Mouse (Mus musculus) stomach, embryonic 15.5 days (tissue): ENCODE measurements around the gene Zfhx3. TPM values are rescaled to one million over a fixed set of nuclear protein-coding genes. Genes with fewer than 3 reads are reported as not detected.

Source experiments
- ATAC-seq: fragments of 200-750 bp; cut with Nextera tagmentation; 2 replicates; pipeline ENCODE4 v1.8.0; 2017; ENCODE audit warnings: low read depth, moderate number of reproducible peaks, moderate TSS enrichment; ENCODE audit not compliant: insufficient read depth, low FRiP score
- H3K27ac ChIP-seq: fragments of 300-500 bp; sonication (generic); 2 replicates; pipeline ENCODE4 v1.5.1; 2015; ENCODE audit warnings: mild to moderate bottlenecking, inconsistent platforms
- H3K27me3 ChIP-seq: fragments of 300-500 bp; sonication (generic); replicated peaks from 2 replicates; pipeline ENCODE4 v1.6.1; 2015; ENCODE audit warnings: inconsistent platforms
- H3K36me3 ChIP-seq: fragments of 300-500 bp; sonication (generic); 2 replicates; pipeline ENCODE4 v1.6.1; 2015; ENCODE audit warnings: inconsistent platforms
- H3K4me1 ChIP-seq: fragments of 300-500 bp; sonication (generic); 2 replicates; pipeline ENCODE4 v1.6.1; 2015; ENCODE audit warnings: inconsistent platforms
- H3K4me2 ChIP-seq: fragments of 300-500 bp; sonication (generic); 2 replicates; pipeline ENCODE4 v1.6.1; 2015; ENCODE audit warnings: mild to moderate bottlenecking, inconsistent platforms
- H3K4me3 ChIP-seq: fragments of 300-500 bp; sonication (generic); replicated peaks from 2 replicates; pipeline ENCODE4 v1.5.1; 2015; ENCODE audit warnings: inconsistent platforms
- H3K9ac ChIP-seq: fragments of 300-500 bp; sonication (generic); 2 replicates; pipeline ENCODE4 v1.6.1; 2015; ENCODE audit warnings: inconsistent platforms
- H3K9me3 ChIP-seq: fragments of 300-500 bp; sonication (generic); 2 replicates; pipeline ENCODE4 v1.6.1; 2016; ENCODE audit warnings: inconsistent platforms
- WGBS: fragments of 180-500 bp; shearing (Covaris S2); methylation state at CpG from one replicate; pipeline ENCODE4 v1.1.7; 2015; 5-methylcytosine and 5-hydroxymethylcytosine counted together
- polyA plus RNA-seq: library from polyadenylated mRNA; unstranded; fragments of >200 nt; fragmentation: Nextera tagmentation; extraction: Ambion mirVana; gene quantifications from 2 replicates; pipeline ENCODE4 v1.2.1, GENCODE M21; 2015

The Zfhx3 gene
- polyA plus RNA-seq, 1 experiment from 2014 or later, result 12.9 TPM

DNA sequence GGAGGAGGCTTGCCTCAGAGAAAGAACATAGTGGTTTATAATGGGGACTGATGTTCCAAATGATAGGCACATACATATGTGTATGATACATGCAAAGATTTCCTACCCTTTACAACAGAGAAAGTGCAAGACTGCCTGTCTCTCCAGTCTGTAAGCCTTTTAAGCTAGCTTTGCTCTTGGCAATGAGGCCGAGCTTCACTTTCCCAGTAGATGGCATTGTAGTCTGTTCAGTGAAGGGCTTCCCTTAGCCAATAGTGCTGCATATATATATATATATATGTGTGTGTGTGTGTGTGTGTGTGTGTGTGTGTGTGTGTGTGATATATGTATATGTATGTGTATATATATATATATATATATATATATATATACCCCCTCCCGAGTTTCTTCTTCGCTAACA lies 13.4 kb downstream of the Zfhx3 start:
- no peak overlapping the region for H3K4me3 ChIP-seq
- H3K36me3 ChIP-seq, result no peaks in the 10 kb centered on the region
- WGBS, result 58% methylated on average over 3 of the region's 3 CpGs
- no peaks in the 10 kb centered on the region for H3K9me3 ChIP-seq
- no peak overlapping the region for H3K27ac ChIP-seq
- H3K9ac ChIP-seq, result no peak overlapping the region
- ATAC-seq, result no peak
- H3K27me3 ChIP-seq, result no peaks in the 10 kb centered on the region
- no peak overlapping the region for H3K4me2 ChIP-seq
- H3K4me1 ChIP-seq, result peaks cover 1% of the 10 kb centered on the region; the same call in 1 of the 2 replicates

GRCm38 (mm10) chr8:107957566-107957965 lies 15.1 kb downstream of the Zfhx3 start:
- H3K4me2 ChIP-seq, result no peak overlapping the region
- H3K27me3 ChIP-seq, result no peaks in the 10 kb centered on the region
- no peak overlapping the region for H3K27ac ChIP-seq
- WGBS, result 77% methylated on average over 8 of the region's 8 CpGs
- ATAC-seq, result no peak
- peaks cover 5% of the 10 kb centered on the region; the same call in 1 of the 2 replicates for H3K4me1 ChIP-seq
- no peaks in the 10 kb centered on the region for H3K36me3 ChIP-seq
- H3K9me3 ChIP-seq, result no peaks in the 10 kb centered on the region
- no peak overlapping the region for H3K4me3 ChIP-seq
- H3K9ac ChIP-seq, result no peak overlapping the region

GRCm38 (mm10) chr8:107960466-107960865 lies 18.0 kb downstream of the Zfhx3 start:
- peaks cover 5% of the 10 kb centered on the region; the same call in 1 of the 2 replicates for H3K4me1 ChIP-seq
- H3K4me2 ChIP-seq, result peak overlapping the region; percentile 23; the same call in 1 of the 2 replicates
- H3K36me3 ChIP-seq, result no peaks in the 10 kb centered on the region
- no peaks in the 10 kb centered on the region for H3K9me3 ChIP-seq
- no peaks in the 10 kb centered on the region for H3K27me3 ChIP-seq
- 27% methylated on average over 11 of the region's 11 CpGs for WGBS
- no peak for ATAC-seq
- no peak overlapping the region for H3K9ac ChIP-seq
- no peak overlapping the region for H3K4me3 ChIP-seq
- H3K27ac ChIP-seq, result no peak overlapping the region

- WGBS, result 37% methylated on average over 8 of the region's 8 CpGs
These were observed 18.4 kb downstream of the Zfhx3 start for GRCm38 (mm10) chr8:107960878-107961277.

DNA sequence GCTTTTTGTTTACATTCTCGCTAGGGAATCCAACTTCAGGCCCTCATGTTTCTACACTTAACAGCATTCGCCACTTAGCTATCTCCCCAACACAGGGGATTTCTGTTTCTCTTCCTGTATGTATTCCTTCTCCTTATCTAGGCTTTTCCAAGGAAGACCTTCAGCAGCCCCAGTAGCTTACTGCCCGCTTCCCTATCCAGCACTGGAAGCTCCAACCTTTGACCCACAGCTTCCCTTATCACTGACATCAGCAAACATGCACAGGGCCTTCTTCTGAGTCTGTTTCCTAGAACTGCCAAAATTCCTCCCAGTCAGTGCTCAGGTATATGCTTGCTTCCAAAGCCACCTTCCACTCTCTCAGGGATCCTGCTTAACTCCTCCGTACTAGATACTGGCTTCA lies 29.8 kb downstream of the Zfhx3 start:
- Histone ChIP-seq H3K36me3 (no peaks in the 10 kb centered on the region), H3K4me2 (no peak overlapping the region), H3K27me3 (no peaks in the 10 kb centered on the region), H3K4me3 (no peak overlapping the region), H3K9ac (no peak overlapping the region), H3K27ac (no peak overlapping the region), H3K9me3 (no peaks in the 10 kb centered on the region), H3K4me1 (no peaks in the 10 kb centered on the region)
- 55% methylated on average over 4 of the region's 4 CpGs for WGBS
- ATAC-seq, result no peak

More at GRCm38 (mm10) chr8:107960878-107961277, 18.4 kb downstream of the Zfhx3 start:
- Histone ChIP-seq H3K4me2 (peak overlapping the region; percentile 23; the same call in 1 of the 2 replicates), H3K4me3 (no peak overlapping the region), H3K4me1 (peaks cover 5% of the 10 kb centered on the region; the same call in 1 of the 2 replicates), H3K27ac (no peak overlapping the region), H3K9ac (no peak overlapping the region), H3K36me3 (no peaks in the 10 kb centered on the region), H3K9me3 (no peaks in the 10 kb centered on the region), H3K27me3 (no peaks in the 10 kb centered on the region)
- no peak for ATAC-seq

DNA sequence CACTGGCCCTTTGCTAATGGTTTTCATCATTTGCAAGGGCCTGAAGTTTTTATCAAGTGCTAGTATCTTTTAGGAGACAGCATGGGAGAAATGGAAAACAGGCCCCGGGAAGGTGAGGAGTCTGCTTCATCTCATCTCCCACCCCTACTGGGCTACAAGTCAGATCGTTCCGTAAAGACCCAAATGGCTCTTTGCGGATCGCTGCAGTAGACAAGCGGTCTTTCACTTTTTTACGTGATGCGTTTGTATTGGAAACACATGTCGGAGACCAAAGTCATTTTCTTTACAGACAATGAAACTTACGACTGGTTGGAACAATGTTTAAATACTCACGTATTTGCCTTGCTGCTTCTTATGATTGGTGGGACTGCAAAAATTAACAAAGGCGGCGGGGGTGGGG lies 32.0 kb downstream of the Zfhx3 start:
- no peaks in the 10 kb centered on the region for H3K36me3 ChIP-seq
- no peak for ATAC-seq
- H3K27ac ChIP-seq, result no peak overlapping the region
- no peak overlapping the region for H3K4me3 ChIP-seq
- H3K4me2 ChIP-seq, result no peak overlapping the region
- WGBS, result 67% methylated on average over 13 of the region's 13 CpGs
- no peak overlapping the region for H3K9ac ChIP-seq
- H3K27me3 ChIP-seq, result no peaks in the 10 kb centered on the region
- H3K9me3 ChIP-seq, result no peaks in the 10 kb centered on the region
- H3K4me1 ChIP-seq, result no peaks in the 10 kb centered on the region

DNA sequence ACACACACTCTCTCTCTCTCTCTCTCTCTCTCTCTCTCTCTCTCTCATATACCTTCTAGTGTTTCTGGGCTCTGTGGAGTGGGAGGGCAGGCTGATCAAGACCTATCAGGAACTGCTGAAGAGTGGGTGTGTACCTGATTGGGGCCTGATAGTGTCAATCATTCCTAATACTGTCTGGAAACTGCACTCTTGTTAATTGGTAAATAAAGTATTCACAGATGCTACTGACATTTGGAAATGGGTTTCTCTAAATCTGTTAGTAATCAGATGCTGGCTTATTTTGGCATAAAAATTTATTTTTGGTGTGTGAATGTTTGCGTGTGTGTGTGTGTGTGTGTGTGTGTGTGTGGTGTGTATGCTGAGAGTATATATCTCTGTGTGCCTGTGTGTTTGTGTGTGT lies 35.8 kb downstream of the Zfhx3 start:
- no peak overlapping the region for H3K27ac ChIP-seq
- 83% methylated on average over 1 of the region's 1 CpGs for WGBS
- H3K4me2 ChIP-seq, result no peak overlapping the region
- H3K36me3 ChIP-seq, result no peaks in the 10 kb centered on the region
- no peak overlapping the region for H3K4me3 ChIP-seq
- no peaks in the 10 kb centered on the region for H3K27me3 ChIP-seq
- H3K4me1 ChIP-seq, result 0 out of 2 replicates have a peak, but pooled peaks cover 2% of the 10 kb centered on the region
- no peak overlapping the region for H3K9ac ChIP-seq
- no peak for ATAC-seq
- no peaks in the 10 kb centered on the region for H3K9me3 ChIP-seq

DNA sequence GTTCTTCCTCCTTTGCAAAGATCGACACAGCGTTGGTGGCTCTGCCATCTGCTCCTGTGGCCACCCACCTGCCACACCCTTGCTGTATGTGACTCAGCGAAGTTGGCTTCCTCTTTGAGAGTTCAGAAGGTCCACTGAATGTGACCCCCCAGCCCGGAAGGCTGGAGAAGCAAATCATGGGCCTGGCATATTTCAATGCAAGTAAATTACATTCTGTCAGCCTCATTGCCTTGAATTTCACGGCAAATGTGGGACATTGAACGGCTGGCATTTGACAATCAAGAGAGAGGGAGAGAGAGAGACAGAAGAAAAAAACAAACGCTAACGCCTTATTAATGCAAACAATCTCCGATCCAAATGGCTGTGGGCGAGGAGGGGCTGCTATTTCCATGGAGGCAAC lies 38.2 kb downstream of the Zfhx3 start:
- Histone ChIP-seq H3K27ac (no peak overlapping the region), H3K27me3 (no peaks in the 10 kb centered on the region), H3K4me2 (no peak overlapping the region), H3K9me3 (no peaks in the 10 kb centered on the region), H3K4me1 (0 out of 2 replicates have a peak, but pooled peaks cover 2% of the 10 kb centered on the region), H3K36me3 (no peaks in the 10 kb centered on the region), H3K4me3 (no peak overlapping the region), H3K9ac (no peak overlapping the region)
- ATAC-seq, result no peak
- WGBS, result 35% methylated on average over 10 of the region's 10 CpGs

GRCm38 (mm10) chr8:107986629-107987028 lies 44.2 kb downstream of the Zfhx3 start:
- H3K9ac ChIP-seq, result no peak overlapping the region
- H3K27me3 ChIP-seq, result no peaks in the 10 kb centered on the region
- H3K4me3 ChIP-seq, result no peak overlapping the region
- H3K36me3 ChIP-seq, result no peaks in the 10 kb centered on the region
- no peak overlapping the region for H3K27ac ChIP-seq
- no peak overlapping the region for H3K4me2 ChIP-seq
- 82% methylated on average over 15 of the region's 15 CpGs for WGBS
- no peak for ATAC-seq
- H3K9me3 ChIP-seq, result no peaks in the 10 kb centered on the region
- H3K4me1 ChIP-seq, result no peaks in the 10 kb centered on the region

GRCm38 (mm10) chr8:107998874-107999273 lies 56.4 kb downstream of the Zfhx3 start:
- 81% methylated on average over 10 of the region's 10 CpGs for WGBS
- H3K4me3 ChIP-seq, result no peak overlapping the region
- no peaks in the 10 kb centered on the region for H3K9me3 ChIP-seq
- H3K4me2 ChIP-seq, result no peak overlapping the region
- ATAC-seq, result no peak
- no peaks in the 10 kb centered on the region for H3K27me3 ChIP-seq
- H3K36me3 ChIP-seq, result no peaks in the 10 kb centered on the region
- H3K27ac ChIP-seq, result no peak overlapping the region
- no peaks in the 10 kb centered on the region for H3K4me1 ChIP-seq
- no peak overlapping the region for H3K9ac ChIP-seq

- Histone ChIP-seq H3K4me1 (no peaks in the 10 kb centered on the region), H3K9ac (no peak overlapping the region), H3K27me3 (no peaks in the 10 kb centered on the region), H3K4me2 (no peak overlapping the region), H3K4me3 (no peak overlapping the region), H3K27ac (no peak overlapping the region), H3K9me3 (no peaks in the 10 kb centered on the region), H3K36me3 (no peaks in the 10 kb centered on the region)
- ATAC-seq, result no peak
- 79% methylated on average over 11 of the region's 11 CpGs for WGBS
These were observed 69.1 kb downstream of the Zfhx3 start for GRCm38 (mm10) chr8:108011516-108011915.

DNA sequence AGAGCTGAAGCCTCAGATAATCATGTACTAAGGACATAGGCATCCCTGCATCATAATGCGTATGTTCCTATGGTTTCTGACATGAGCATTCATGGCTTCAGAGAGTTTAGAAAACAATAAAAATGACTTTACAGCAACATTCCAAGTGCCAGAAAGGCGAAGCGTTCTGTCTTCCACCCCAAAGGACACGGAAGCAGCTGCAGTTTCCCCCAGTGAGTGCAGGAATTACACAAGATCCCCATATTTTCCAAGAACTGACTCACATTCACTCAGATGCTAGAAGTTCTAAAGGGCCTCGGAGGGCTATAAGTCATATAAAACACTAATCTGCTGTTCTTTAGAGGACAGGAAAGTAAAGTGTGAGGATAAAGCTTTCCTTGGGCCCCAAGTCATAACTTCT lies 75.3 kb downstream of the Zfhx3 start:
- no peak for ATAC-seq
- WGBS, result 73% methylated on average over 5 of the region's 5 CpGs

DNA sequence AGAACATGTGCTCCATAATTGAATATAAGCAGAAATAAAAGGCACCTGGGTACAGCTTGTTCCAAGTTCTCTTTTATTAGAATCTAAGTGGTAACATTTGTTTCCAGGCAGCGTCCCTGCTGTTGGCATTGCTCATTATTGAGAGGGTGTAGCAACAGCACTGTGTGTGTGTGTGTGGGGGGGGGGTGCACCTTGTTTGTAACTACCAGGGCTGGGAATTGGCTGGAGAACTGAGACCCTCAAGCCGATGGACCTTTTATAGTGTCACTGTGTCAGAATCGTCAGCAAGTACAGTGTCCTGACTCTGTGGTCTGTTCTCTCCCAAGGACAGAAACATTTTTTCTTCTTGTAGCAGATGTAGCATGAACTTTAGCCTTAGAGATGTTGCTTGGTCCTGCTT lies 77.2 kb downstream of the Zfhx3 start:
- Histone ChIP-seq H3K4me3 (no peak overlapping the region), H3K27ac (no peak overlapping the region), H3K36me3 (no peaks in the 10 kb centered on the region), H3K9ac (no peak overlapping the region), H3K9me3 (no peaks in the 10 kb centered on the region), H3K27me3 (no peaks in the 10 kb centered on the region), H3K4me2 (no peak overlapping the region), H3K4me1 (no peaks in the 10 kb centered on the region)
- WGBS, result 82% methylated on average over 3 of the region's 3 CpGs
- ATAC-seq, result no peak

More for the DNA sequence above, 75.3 kb downstream of the Zfhx3 start:
- Histone ChIP-seq H3K4me3 (no peak overlapping the region), H3K27me3 (no peaks in the 10 kb centered on the region), H3K4me2 (no peak overlapping the region), H3K4me1 (no peaks in the 10 kb centered on the region), H3K27ac (no peak overlapping the region), H3K36me3 (no peaks in the 10 kb centered on the region), H3K9me3 (no peaks in the 10 kb centered on the region), H3K9ac (no peak overlapping the region)
